Mouse (Mus musculus): ENCODE measurements at regions not wholly inside any gene's neighbourhood (a gene's known extent, or its start where the extent isn't known, plus 50 kb on each side); places are given as distances from the start of the nearest gene placed in this dataset.

GRCm38 (mm10) chr9:14173631-14174323 is 101.1 kb upstream of the Sesn3 start:
- Histone ChIP-seq H3K27me3 (no peaks in the 10 kb centered on the region), H3K9me3 (no peaks in the 10 kb centered on the region), H3K36me3 (no peaks in the 10 kb centered on the region), H3K4me3 (no peak overlapping the region), H3K27ac (peak overlapping the region; percentile 85), H3K4me2 (peak overlapping the region; percentile 27; the same call in 1 of the 2 replicates), H3K9ac (peak overlapping the region; percentile 3; the same call in 1 of the 2 replicates), H3K4me1 (replicated peaks) (peaks cover 39% of the 10 kb centered on the region)
- 17% methylated on average over 11 of the region's 11 CpGs for WGBS
- ATAC-seq (ENCODE audit: low FRiP score), result peak; percentile 92

- WGBS, result 68% methylated on average over 3 of the region's 3 CpGs
- Histone ChIP-seq H3K36me3 (no peaks in the 10 kb centered on the region), H3K4me1 (replicated peaks) (peaks cover 39% of the 10 kb centered on the region), H3K9me3 (no peaks in the 10 kb centered on the region), H3K4me2 (no peak overlapping the region), H3K27me3 (no peaks in the 10 kb centered on the region), H3K9ac (no peak overlapping the region), H3K27ac (peak overlapping the region; percentile 65), H3K4me3 (no peak overlapping the region)
- ATAC-seq (ENCODE audit: low FRiP score), result peak; percentile 84
These were observed 100.4 kb upstream of the Sesn3 start for GRCm38 (mm10) chr9:14174324-14175040.

GRCm38 (mm10) chr9:14175041-14175881 is 99.6 kb upstream of the Sesn3 start:
- no peaks in the 10 kb centered on the region for H3K9me3 ChIP-seq
- no peak for ATAC-seq (ENCODE audit: low FRiP score)
- H3K4me3 ChIP-seq, result no peak overlapping the region
- H3K4me1 ChIP-seq (replicated peaks), result peaks cover 43% of the 10 kb centered on the region
- H3K27me3 ChIP-seq, result no peaks in the 10 kb centered on the region
- H3K27ac ChIP-seq, result peak overlapping the region; percentile 65
- no peaks in the 10 kb centered on the region for H3K36me3 ChIP-seq
- no peak overlapping the region for H3K9ac ChIP-seq
- WGBS, result 18% methylated on average over 11 of the region's 11 CpGs
- H3K4me2 ChIP-seq, result 0 out of 2 replicates have a peak overlapping the region, but pooled peaks have one; percentile 10

- no peak overlapping the region for H3K27ac ChIP-seq
- no peak for ATAC-seq (ENCODE audit: low FRiP score)
- WGBS, result 86% methylated on average over 1 of the region's 1 CpGs
- no peak overlapping the region for H3K4me2 ChIP-seq
- H3K36me3 ChIP-seq, result no peaks in the 10 kb centered on the region
- no peak overlapping the region for H3K9ac ChIP-seq
- no peaks in the 10 kb centered on the region for H3K9me3 ChIP-seq
- H3K4me1 ChIP-seq (replicated peaks), result peaks cover 21% of the 10 kb centered on the region
- H3K27me3 ChIP-seq, result no peaks in the 10 kb centered on the region
- H3K4me3 ChIP-seq, result no peak overlapping the region
These were observed 95.1 kb upstream of the Sesn3 start for GRCm38 (mm10) chr9:14179777-14180176.

- H3K27ac ChIP-seq, result no peak overlapping the region
- no peak overlapping the region for H3K4me2 ChIP-seq
- H3K9me3 ChIP-seq, result no peaks in the 10 kb centered on the region
- no peak overlapping the region for H3K4me3 ChIP-seq
- no peaks in the 10 kb centered on the region for H3K36me3 ChIP-seq
- no peaks in the 10 kb centered on the region for H3K27me3 ChIP-seq
- no peak for ATAC-seq (ENCODE audit: low FRiP score)
- WGBS, result 86% methylated on average over 4 of the region's 4 CpGs
- H3K9ac ChIP-seq, result no peak overlapping the region
- H3K4me1 ChIP-seq (replicated peaks), result 0 out of 2 replicates have a peak, but pooled peaks cover 4% of the 10 kb centered on the region
These were observed 90.6 kb upstream of the Sesn3 start for GRCm38 (mm10) chr9:14184261-14184660.

GRCm38 (mm10) chr9:14185681-14186080 is 89.2 kb upstream of the Sesn3 start:
- Histone ChIP-seq H3K9ac (no peak overlapping the region), H3K27ac (no peak overlapping the region), H3K36me3 (no peaks in the 10 kb centered on the region), H3K9me3 (no peaks in the 10 kb centered on the region), H3K27me3 (no peaks in the 10 kb centered on the region), H3K4me3 (no peak overlapping the region), H3K4me1 (replicated peaks) (no peaks in the 10 kb centered on the region), H3K4me2 (no peak overlapping the region)
- no peak for ATAC-seq (ENCODE audit: low FRiP score)
- 61% methylated on average over 2 of the region's 2 CpGs for WGBS

- ATAC-seq (ENCODE audit: low FRiP score), result no peak
- H3K4me1 ChIP-seq (replicated peaks), result 0 out of 2 replicates have a peak, but pooled peaks cover 3% of the 10 kb centered on the region
- no peak overlapping the region for H3K4me2 ChIP-seq
- H3K27ac ChIP-seq, result no peak overlapping the region
- 90% methylated on average over 1 of the region's 1 CpGs for WGBS
- no peaks in the 10 kb centered on the region for H3K9me3 ChIP-seq
- no peak overlapping the region for H3K4me3 ChIP-seq
- H3K36me3 ChIP-seq, result no peaks in the 10 kb centered on the region
- H3K27me3 ChIP-seq, result no peaks in the 10 kb centered on the region
- H3K9ac ChIP-seq, result no peak overlapping the region
These were observed 87.1 kb upstream of the Sesn3 start for GRCm38 (mm10) chr9:14187753-14188152.

- Histone ChIP-seq H3K9me3 (no peaks in the 10 kb centered on the region), H3K27me3 (no peaks in the 10 kb centered on the region), H3K9ac (no peak overlapping the region), H3K27ac (no peak overlapping the region), H3K4me1 (replicated peaks) (0 out of 2 replicates have a peak, but pooled peaks cover 4% of the 10 kb centered on the region), H3K36me3 (no peaks in the 10 kb centered on the region), H3K4me2 (no peak overlapping the region), H3K4me3 (no peak overlapping the region)
- ATAC-seq (ENCODE audit: low FRiP score), result no peak
- 56% methylated on average over 2 of the region's 2 CpGs for WGBS
These were observed 86.4 kb upstream of the Sesn3 start for GRCm38 (mm10) chr9:14188504-14188903.

GRCm38 (mm10) chr9:14190660-14191059 is 84.2 kb upstream of the Sesn3 start:
- Histone ChIP-seq H3K36me3 (no peaks in the 10 kb centered on the region), H3K4me1 (replicated peaks) (0 out of 2 replicates have a peak, but pooled peaks cover 4% of the 10 kb centered on the region), H3K9ac (no peak overlapping the region), H3K4me2 (no peak overlapping the region), H3K27ac (no peak overlapping the region), H3K27me3 (no peaks in the 10 kb centered on the region), H3K4me3 (no peak overlapping the region), H3K9me3 (no peaks in the 10 kb centered on the region)
- WGBS, result 73% methylated on average over 9 of the region's 9 CpGs
- ATAC-seq (ENCODE audit: low FRiP score), result no peak

GRCm38 (mm10) chr9:14194748-14195147 is 80.1 kb upstream of the Sesn3 start:
- H3K4me2 ChIP-seq, result no peak overlapping the region
- no peak for ATAC-seq (ENCODE audit: low FRiP score)
- 92% methylated on average over 5 of the region's 5 CpGs for WGBS
- H3K4me3 ChIP-seq, result no peak overlapping the region
- 0 out of 2 replicates have a peak, but pooled peaks cover 4% of the 10 kb centered on the region for H3K4me1 ChIP-seq (replicated peaks)
- no peaks in the 10 kb centered on the region for H3K36me3 ChIP-seq
- no peak overlapping the region for H3K9ac ChIP-seq
- H3K27ac ChIP-seq, result no peak overlapping the region
- no peaks in the 10 kb centered on the region for H3K9me3 ChIP-seq
- H3K27me3 ChIP-seq, result no peaks in the 10 kb centered on the region

- Histone ChIP-seq H3K27me3 (no peaks in the 10 kb centered on the region), H3K4me1 (replicated peaks) (0 out of 2 replicates have a peak, but pooled peaks cover 4% of the 10 kb centered on the region), H3K27ac (no peak overlapping the region), H3K36me3 (no peaks in the 10 kb centered on the region), H3K4me3 (no peak overlapping the region), H3K9me3 (no peaks in the 10 kb centered on the region), H3K9ac (no peak overlapping the region), H3K4me2 (no peak overlapping the region)
- 80% methylated on average over 3 of the region's 3 CpGs for whole genome bisulfite sequencing
- no peak for ATAC-seq (ENCODE audit: low FRiP score)
These were observed 75.8 kb upstream of the Sesn3 start for GRCm38 (mm10) chr9:14199116-14199515.
